Mouse (Mus musculus) CD4-positive helper T cell, adult 2 months (primary cell): ENCODE measurements around the gene Smim1.

Experiments used
- DNase-seq: peaks from one replicate; pipeline ENCODE4 v3.0.0-alpha.2; 2012; ENCODE audit warnings: low read depth, missing footprints, low spot score

Smim1 gene

GRCm38 (mm10) chr4:154021432-154021831 lies 4.6 kb downstream of the Smim1 start:
- DNase-seq: no peak

GRCm38 (mm10) chr4:154019571-154019970 lies 6.5 kb downstream of the Smim1 start:
- DNase-seq: peak; percentile 29

- DNase-seq: no peak
Observed at GRCm38 (mm10) chr4:154015476-154015875, 10.6 kb downstream of the Smim1 start.

DNA sequence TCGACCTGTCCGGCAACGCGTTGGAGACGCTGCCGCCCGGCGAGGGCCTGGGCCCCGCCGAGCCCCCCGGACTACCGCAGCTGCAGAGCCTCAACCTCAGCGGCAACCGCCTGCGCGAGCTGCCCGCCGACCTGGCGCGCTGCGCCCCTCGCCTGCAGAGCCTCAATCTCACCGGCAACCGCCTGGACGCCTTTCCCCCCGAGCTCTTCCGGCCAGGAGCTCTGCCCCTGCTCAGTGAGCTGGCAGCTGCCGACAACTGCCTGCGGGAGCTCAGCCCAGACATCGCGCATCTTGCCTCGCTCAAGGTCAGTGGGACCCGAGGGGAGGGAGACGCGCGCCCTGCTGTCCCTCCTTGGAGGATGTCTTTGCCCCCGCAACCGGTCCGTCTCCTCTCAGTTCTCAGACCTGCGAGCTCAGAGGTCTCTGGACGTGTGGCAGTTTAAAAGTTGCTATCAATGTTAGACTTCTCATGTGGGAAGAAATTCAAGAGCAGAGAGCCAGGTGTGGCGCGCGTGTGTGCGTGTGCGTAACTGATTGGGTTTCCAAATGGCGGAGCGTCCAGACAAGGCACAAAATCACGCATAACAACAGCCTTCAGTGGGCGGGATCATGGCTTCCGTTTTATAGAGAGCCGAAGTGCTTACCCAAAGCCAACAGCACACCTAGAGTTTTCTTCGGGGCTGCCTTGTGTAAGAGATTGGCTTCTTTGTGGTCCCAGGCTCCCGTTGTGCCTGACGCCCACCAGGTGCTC lies 13.7 kb downstream of the Smim1 start:
- peak; percentile 52 for DNase-seq

- DNase-seq: peak; percentile 84
Observed at GRCm38 (mm10) chr4:154011646-154012089, 14.4 kb downstream of the Smim1 start, which contains the start of gene Lrrc47. Lrrc47 (plus strand) TSS chr4:154011731.

DNA sequence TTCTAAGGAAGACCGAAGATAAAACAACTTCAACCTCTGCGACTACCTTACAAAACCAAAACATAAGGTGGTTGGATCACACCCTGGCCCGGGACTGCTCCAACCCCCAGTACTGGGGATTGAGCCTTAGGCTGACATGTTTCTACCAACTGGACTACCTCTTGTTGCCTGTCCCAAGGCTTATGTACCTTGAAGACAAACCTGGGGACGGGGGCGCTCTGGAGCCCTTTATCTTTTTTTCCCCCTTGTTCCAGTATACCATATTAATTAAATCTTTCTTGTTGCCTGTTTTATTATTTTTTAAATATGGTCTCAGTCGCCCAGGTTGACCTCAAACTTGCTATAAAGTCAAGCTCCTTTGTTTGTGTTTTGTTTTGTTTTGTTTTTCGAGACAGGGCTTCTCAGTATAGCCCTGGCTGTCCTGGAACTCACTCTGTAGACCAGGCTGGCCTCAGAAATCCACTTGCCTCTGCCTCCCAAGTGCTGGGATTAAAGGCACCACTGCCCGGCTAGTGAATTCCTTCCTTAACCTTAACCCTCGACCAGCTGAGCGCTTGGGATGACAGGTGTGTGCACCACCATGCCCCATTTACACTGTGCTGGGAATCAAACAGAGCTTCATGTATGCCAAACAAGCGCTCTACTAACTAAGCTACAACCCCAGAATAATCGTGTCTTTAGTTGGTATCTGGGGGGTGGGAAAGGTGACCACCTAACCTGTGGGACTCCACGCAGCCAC lies 15.0 kb downstream of the Smim1 start:
- no peak for DNase-seq

DNA sequence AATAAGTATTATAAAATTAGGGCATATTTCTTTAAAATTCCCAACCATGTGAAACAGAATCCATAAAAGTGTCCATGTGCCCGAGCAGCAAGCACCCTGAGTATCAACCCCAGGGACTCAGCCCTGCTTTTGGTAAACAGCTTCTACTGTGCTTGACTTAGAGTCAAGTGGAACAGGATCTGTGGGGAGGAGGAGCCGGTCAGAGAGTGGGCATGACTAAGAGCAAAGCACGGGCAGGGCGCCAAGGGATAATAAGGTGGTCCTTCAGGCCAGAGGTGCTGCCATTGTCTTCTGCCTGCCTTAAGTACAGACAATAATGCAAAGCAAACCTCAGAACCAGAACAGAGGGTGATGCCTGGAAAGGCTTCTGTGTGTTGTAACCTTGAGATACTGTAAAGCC lies 18.3 kb downstream of the Smim1 start:
- DNase-seq: no peak

DNA sequence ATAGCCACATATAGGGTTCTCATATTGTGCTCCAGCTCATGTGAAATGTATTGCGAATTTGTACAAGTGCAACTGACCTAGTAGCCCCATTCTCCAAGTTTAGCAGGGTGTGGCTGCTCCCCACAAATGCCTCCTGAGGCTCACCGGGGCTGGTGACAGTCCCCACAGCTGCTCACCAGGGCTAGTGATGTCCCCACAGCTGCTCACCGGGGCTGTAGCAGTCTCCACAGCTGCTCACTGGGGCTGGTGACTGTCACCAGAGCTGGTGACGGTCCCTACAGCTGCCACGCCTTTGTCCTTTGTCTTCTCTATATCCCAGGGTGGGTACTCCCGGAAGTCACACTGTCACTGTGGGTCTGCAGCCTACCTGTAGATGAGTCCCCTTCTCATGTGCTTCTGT lies 19.8 kb downstream of the Smim1 start:
- no peak for DNase-seq

GRCm38 (mm10) chr4:154005488-154005887 lies 20.5 kb downstream of the Smim1 start:
- DNase-seq: no peak

DNA sequence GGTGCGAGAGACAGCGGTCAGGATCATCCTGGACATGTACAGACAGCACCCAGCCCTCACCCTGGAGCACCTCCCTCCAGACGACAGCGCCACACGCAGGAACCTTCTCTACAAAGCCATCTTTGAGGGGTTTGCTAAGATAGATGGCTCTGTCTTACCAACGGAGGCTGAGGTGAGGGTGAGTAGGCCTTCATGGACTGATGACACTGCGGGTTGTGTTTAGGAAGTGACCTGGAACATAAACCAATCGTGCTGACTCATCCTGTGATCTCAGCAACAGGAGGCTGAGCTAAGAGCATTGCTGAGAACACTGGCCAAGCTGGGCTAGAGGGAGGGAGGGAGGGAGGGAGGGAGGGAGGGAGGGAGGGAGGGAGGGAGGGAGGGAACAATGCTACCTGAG lies 32.5 kb downstream of the Smim1 start:
- no peak for DNase-seq

- no peak for DNase-seq
Observed at GRCm38 (mm10) chr4:153992715-153993114, 33.3 kb downstream of the Smim1 start.

DNA sequence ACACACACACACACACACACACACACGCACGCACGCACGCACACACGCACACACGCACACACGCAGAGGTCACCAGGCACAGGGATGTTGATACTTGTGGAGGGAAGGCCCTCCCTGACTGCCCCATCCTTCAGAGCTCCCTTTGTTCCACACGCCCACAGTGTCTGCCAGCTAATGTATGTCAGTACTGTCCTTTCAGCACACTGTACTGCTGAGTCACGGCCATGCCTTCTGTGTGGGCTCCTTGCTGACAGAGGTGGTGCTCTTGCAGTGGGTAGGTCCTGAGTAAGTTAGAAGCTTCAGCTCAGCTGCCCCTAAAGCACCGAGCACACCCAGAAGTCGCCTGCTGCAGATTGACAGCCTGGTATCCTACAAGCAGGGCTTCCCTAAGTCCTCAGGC lies 45.6 kb downstream of the Smim1 start:
- DNase-seq: no peak

DNA sequence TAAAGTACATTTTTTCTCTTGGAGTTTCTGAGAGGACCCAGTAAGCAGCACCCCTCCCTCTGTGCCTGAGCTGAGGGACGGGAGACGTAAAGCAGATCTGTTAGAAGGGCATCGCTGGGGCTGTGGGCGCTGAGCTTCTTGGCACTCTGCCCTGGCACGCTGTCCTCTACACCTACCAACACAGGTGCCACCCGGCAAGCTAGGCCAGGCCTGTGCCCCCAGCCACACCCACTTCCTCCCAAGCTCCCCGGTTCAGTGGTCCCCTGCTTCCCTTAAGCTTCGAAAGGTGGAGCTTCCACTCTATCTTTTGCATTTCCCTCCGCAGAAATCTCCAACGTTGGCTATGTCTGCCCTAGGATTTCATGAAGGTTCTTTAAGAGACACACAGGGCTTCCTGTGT lies 46.8 kb downstream of the Smim1 start:
- DNase-seq: no peak

DNA sequence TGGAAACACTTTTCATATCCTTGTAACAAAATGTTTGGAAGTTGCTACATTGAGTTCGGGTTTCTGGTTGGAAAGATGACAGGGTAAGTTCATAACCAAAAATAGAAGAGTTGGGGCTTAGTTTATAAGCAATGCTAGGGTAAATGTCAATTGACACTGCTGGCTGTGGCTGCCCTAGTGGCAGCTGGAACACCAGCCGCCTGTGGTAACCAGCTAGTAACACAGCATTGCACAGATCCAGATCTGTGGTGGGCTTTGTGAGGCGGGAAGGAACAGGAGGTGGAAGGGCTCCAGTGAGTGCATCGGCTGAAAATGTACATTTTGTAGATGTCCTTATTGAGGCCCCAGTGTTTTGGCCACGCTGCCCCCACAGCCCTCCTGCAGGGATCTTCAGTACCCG lies 50.3 kb downstream of the Smim1 start:
- peak; percentile 15 for DNase-seq

GRCm38 (mm10) chr4:153975292-153975662 lies 50.8 kb downstream of the Smim1 start:
- DNase-seq: no peak

- peak; percentile 92 for DNase-seq
Observed at GRCm38 (mm10) chr4:153974431-153975291, 51.4 kb downstream of the Smim1 start, which contains the start of the genes Dffb and Cep104. Dffb (minus strand) TSS chr4:153975126. Cep104 (plus strand) TSS chr4:153975194.
